Mouse (Mus musculus) heart, adult 18-20 months (tissue): ENCODE measurements around the gene Ankrd55. TPM values are rescaled to one million over a fixed set of nuclear protein-coding genes. Genes with fewer than 3 reads are reported as not detected.
"Not testable (repeated sequence)": the region's sequence is repeated elsewhere in the genome, so short reads cannot be mapped to it uniquely, and the experiment has no call there.

Experiments
- DNase-seq, 2 experiments: peaks; one replicate each; pipeline ENCODE4 v3.0.0; 2021 to 2022; ENCODE audit warnings: mixed read lengths in 1 of 2
- total RNA-seq, 2 experiments: library from RNA; stranded (reverse); gene quantifications; 2 replicates each; pipeline ENCODE4 v1.2.3; 2021

Gene Ankrd55
- total RNA-seq, 2 experiments from 2014 or later: 1.3 to 2.3 TPM

DNA sequence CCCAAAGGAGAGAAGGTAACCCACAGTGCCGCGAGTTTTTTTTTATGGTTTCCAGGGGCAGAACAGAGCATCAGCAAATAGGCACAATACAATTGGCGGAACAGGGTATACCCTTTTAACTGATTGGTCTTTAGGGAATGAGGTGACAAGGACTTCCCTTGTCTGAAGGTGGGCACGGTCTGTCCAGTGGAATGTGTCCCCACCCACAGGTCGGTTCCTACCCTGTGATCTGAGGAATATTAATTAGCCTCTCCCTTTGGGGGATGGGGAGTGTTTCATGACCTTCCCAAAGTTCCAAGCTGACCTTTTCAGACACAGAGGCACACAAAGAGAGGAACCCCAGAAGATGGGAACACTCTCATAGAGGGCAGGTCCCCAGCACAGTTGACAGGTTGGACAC is 124.6 kb downstream of the Ankrd55 start:
- DNase-seq: no peak

GRCm38 (mm10) chr13:112413611-112414010 is 125.4 kb downstream of the Ankrd55 start:
- no peak for DNase-seq

DNA sequence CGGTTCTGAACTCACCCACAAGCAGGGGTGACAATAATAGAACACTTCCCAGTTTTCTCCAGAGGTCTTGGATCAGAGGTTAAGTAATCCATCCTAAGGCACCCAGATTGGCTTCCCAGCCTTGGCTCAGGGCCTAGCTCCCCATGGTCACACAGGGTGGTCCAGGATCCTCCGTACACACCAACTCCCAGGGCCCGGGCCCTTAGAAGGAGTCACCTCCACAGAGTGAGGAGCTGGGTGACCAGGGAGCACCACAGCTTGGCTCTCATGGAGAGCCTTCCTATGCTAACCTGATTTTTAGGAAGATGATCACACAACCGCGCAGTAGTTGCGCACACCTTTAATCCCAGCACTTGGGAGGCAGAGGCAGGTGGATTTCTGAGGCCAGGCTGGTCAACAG is 127.6 kb downstream of the Ankrd55 start:
- no peak for DNase-seq

- DNase-seq: no peak
Measured at GRCm38 (mm10) chr13:112416410-112417162, 128.3 kb downstream of the Ankrd55 start.

GRCm38 (mm10) chr13:112417163-112417523 is 128.9 kb downstream of the Ankrd55 start:
- no peak for DNase-seq

- no peak for DNase-seq
Measured at GRCm38 (mm10) chr13:112417861-112418423, 129.7 kb downstream of the Ankrd55 start.

GRCm38 (mm10) chr13:112418595-112418994 is 130.3 kb downstream of the Ankrd55 start:
- no peak for DNase-seq

DNA sequence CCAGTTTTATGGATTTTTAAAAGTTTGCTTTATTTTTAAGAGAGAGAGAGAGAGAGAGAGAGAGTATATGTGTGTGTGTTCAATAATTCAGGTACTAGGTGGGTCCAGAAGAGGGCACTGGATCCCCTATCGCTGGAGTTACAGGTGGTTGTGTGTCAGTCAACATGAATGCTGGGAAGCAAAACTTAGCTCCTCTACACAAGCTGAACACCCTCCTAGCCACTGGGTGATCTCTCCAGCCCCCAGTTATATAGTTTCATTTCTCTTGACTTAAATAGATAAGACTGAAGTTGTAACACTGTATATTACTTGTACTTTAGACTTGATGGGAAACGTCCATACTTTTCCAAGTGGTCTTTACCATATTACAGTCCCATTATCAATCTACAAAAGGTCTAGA is 136.0 kb downstream of the Ankrd55 start:
- DNase-seq: no peak

DNA sequence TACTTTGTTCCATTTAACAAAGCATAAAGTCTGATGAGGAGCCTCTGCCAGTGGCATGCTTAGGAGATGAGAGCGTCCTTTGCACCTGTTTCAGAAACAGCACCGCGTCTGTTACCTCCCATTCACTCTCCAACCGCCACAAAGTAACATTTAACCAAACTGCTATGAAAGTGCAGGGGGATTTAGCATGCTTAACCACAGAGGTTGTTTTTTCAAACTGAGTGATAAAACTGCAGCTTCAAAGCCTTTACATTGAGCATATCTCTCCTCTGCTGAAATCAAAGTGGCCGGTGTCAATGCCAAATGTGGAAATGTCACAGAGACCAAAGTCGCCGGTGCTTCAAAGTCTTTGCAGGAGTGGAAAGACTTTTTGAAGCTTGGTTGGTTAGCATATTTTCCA is 136.4 kb downstream of the Ankrd55 start:
- no peak for DNase-seq

DNA sequence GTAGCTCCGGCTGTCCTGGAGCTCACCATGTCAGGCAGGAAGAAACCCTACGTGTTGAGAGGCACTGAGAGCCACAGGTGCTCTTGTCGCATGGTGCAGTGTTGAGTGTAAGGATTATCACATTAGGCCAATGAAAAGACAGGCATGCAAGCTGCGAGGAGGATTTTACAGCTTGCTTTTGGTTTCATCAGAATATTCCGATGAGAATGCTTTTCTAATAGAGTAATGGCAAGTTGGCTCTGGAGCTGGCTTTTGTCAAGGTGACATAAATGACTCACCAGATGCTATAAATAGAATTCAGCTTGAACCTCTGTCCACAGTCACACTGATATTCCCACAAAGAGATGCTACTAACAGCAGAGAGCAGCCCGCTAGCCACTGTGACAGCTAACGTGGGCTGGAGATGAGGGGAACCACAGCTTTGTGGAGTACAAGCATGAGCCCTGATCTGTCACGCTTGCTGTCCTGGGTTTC is 137.0 kb downstream of the Ankrd55 start:
- DNase-seq: peak; percentile 45 to 53

- no peak for DNase-seq
Measured at GRCm38 (mm10) chr13:112426265-112427135, 138.2 kb downstream of the Ankrd55 start.

DNA sequence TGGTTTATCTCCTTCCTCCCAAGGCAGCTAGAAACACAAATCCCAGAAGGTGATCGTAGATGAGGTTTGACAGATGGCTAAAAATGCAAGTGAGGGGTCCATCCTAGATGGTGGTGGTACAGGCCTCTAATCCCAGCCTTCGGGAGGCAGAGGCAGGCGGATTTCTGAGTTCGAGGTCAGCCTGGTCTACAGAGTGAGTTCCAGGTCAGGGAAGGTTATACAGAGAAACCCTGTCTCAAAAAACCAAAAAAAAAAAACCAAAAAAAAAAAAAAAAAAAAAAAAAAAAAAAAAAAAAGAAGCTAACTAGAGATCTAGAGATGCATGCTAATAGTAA is 138.9 kb downstream of the Ankrd55 start:
- DNase-seq: not testable (repeated sequence)

- DNase-seq: no peak
Measured at GRCm38 (mm10) chr13:112427521-112427920, 139.3 kb downstream of the Ankrd55 start.

DNA sequence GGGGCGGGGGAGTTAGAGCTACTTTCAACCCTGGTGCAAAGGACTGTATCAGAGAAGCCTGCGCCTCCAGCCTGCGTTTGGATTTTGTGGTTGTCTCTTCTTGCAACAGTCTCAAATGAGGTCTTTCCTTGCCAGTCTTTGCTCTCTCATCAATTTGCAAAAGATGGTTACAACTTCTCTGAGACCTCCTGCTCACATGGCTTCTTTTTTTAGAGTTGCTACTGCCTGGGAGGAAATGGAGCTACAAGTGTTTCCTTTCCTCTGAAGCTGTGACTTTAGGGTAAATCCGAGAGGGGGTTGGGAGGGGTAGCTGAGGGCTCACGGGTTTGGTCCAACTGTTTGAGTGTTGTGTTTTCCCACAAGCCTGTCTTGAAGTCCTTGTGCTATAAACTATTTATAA is 145.0 kb downstream of the Ankrd55 start:
- peak in 1 of 2 experiments; percentile 29 for DNase-seq

Other genes with a start within 250 kb of the Ankrd55 start
- 100 to 1,000 TPM; 212 to 240 TPM for gene Il6st, start 175.6 kb downstream of the Ankrd55 start, total RNA-seq